Mouse (Mus musculus) lung, adult 18-20 months (tissue): ENCODE measurements around the gene Ocln.
"Not testable (repeated sequence)": the region's sequence is repeated elsewhere in the genome, so short reads cannot be mapped to it uniquely, and the experiment has no call there.

Experiments
- DNase-seq, 2 experiments: peaks; one replicate each; pipeline ENCODE4 v3.0.0; 2022; ENCODE audit warnings: mixed read lengths in 2 of 2

Ocln gene

GRCm38 (mm10) chr13:100491623-100492022 is 60.9 kb downstream of the Ocln start:
- no peak for DNase-seq

GRCm38 (mm10) chr13:100490424-100490823 is 62.1 kb downstream of the Ocln start:
- DNase-seq, result no peak

- no peak for DNase-seq
These were observed 68.9 kb downstream of the Ocln start for GRCm38 (mm10) chr13:100483610-100484009.

GRCm38 (mm10) chr13:100463527-100464222 is 88.8 kb downstream of the Ocln start:
- no peak for DNase-seq

- DNase-seq, result no peak
These were observed 91.2 kb downstream of the Ocln start for GRCm38 (mm10) chr13:100461336-100461735.

- not testable (repeated sequence) for DNase-seq
These were observed 99.9 kb downstream of the Ocln start, which contains the start of gene Naip1 for GRCm38 (mm10) chr13:100452415-100453127. TSS of gene Naip1 (minus strand) at chr13:100452869.

GRCm38 (mm10) chr13:100449495-100449894 is 103.0 kb downstream of the Ocln start:
- DNase-seq, result no peak
